Mouse (Mus musculus): Measurements from ENCODE around the gene Olfr727. TPM values are rescaled to one million over a fixed set of nuclear protein-coding genes. Genes with fewer than 3 reads are reported as not detected.

Gene Olfr727
- polyA plus RNA-seq (2012; rRNA removed), result not detected in 2 replicates

GRCm38 (mm10) chr14:50122886-50123285, at the start of gene Olfr727:
TSS of gene Olfr727 (plus strand) at chr14:50123186.

GRCm38 (mm10) chr14:50090853-50091252, 32.1 kb upstream of the Olfr727 start, which contains the start of gene Olfr726:
TSS of gene Olfr726 (minus strand) at chr14:50090953.

GRCm38 (mm10) chr14:50142580-50142979, 19.6 kb downstream of the Olfr727 start, which contains the start of gene Olfr728:
TSS of gene Olfr728 (minus strand) at chr14:50142680.

DNA sequence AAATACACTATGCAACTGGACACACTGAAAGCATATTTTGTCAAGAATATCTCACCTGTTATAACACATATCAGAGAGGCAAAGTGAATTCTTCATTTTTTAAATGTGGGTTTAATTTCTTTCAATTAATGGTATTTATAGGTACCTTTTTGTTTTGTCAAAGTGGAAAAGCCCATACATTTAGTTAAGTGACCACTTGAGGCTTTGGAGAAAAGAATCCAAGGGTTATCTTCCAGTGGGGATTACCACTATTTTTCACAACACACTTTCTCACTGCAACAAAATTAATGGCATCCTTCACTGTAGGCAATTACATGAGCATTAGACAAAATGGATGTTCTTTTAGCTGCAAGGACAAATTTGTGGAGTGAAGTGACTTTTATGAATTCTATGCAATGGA, 29.8 kb downstream of the Olfr727 start, which contains the start of gene Olfr729:
Olfr729 (minus strand) TSS at position 101 of the 400 bp plus-strand sequence.

Other genes with a start within 250 kb of the Olfr727 start
- not detected in 2 replicates for gene Olfr722, start 221.2 kb upstream of the Olfr727 start, polyA plus RNA-seq (2012; rRNA removed)
- gene Olfr723, start 191.4 kb upstream of the Olfr727 start, polyA plus RNA-seq (2012; rRNA removed), result not detected in 2 replicates
- not detected in 2 replicates for gene Olfr724, start 159.9 kb upstream of the Olfr727 start, polyA plus RNA-seq (2012; rRNA removed)
- not detected in 2 replicates for gene Olfr725, start 82.8 kb upstream of the Olfr727 start, polyA plus RNA-seq (2012; rRNA removed)
- gene Olfr726, start 32.2 kb upstream of the Olfr727 start, polyA plus RNA-seq (2012; rRNA removed), result not detected in 2 replicates
- not detected in 2 replicates for gene Olfr728, start 19.5 kb downstream of the Olfr727 start, polyA plus RNA-seq (2012; rRNA removed)
- gene Olfr729, start 29.7 kb downstream of the Olfr727 start, polyA plus RNA-seq (2012; rRNA removed), result not detected in 2 replicates
- gene Olfr730, start 65.0 kb downstream of the Olfr727 start, polyA plus RNA-seq (2012; rRNA removed), result not detected in 2 replicates
- not detected in 2 replicates for gene Olfr731, start 118.7 kb downstream of the Olfr727 start, polyA plus RNA-seq (2012; rRNA removed)
- gene Olfr732, start 161.0 kb downstream of the Olfr727 start, polyA plus RNA-seq (2012; rRNA removed), result not detected in 2 replicates
- gene Olfr733, start 178.3 kb downstream of the Olfr727 start, polyA plus RNA-seq (2012; rRNA removed), result not detected in 2 replicates
- not detected in 2 replicates for gene Olfr734, start 203.6 kb downstream of the Olfr727 start, polyA plus RNA-seq (2012; rRNA removed)
- not detected in 2 replicates for gene Olfr735, start 225.7 kb downstream of the Olfr727 start, polyA plus RNA-seq (2012; rRNA removed)
- gene Tlr11, start 234.7 kb downstream of the Olfr727 start, polyA plus RNA-seq (2012; rRNA removed), result 0.02 TPM in 2 replicates

Data from stomach, adult 2 months (tissue).